Mouse (Mus musculus): ENCODE measurements around the gene Prss41.

- TF ChIP-seq CTCF (IDR thresholded peaks at IDR 0.05; ENCODE audit: low read depth) (no peak), EP300 (IDR thresholded peaks at IDR 0.05; ENCODE audit: low read depth) (no peak)
Measured at GRCm38 (mm10) chr17:23831201-23831600, 12.8 kb downstream of the Prss41 start.
